ENCODE assay signal across 8 mouse cellular contexts in genomic region chr3:127788919-127789318, GRCm38 (mm10). TPM values are rescaled to one million over a fixed set of nuclear protein-coding genes. Genes with fewer than 3 reads are reported as not detected.
DNase-seq lines count a peak whose midpoint lies in the region; ATAC-seq and TF ChIP-seq lines count a peak whose summit lies in the region.

No protein-coding gene starts in this region.

- H3K4me3 ChIP-seq in heart, embryonic 15.5 days: peak overlapping the region; percentile 69
- peak overlapping the region; percentile 73 for H3K4me3 ChIP-seq in embryonic facial prominence, embryonic 10.5 days
- H3K4me3 ChIP-seq in hindbrain, embryonic 13.5 days: peak overlapping the region; percentile 55
- peak overlapping the region; percentile 79 for H3K4me3 ChIP-seq in liver, postnatal 0 days (ENCODE audit: low read depth, low read length)

- H3K9ac ChIP-seq in heart, embryonic 15.5 days: no peak overlapping the region
- no peak overlapping the region for H3K9ac ChIP-seq in hindbrain, embryonic 13.5 days
- H3K9ac ChIP-seq in liver, postnatal 0 days (replicated peaks): no peak overlapping the region

- no peak for TF ChIP-seq CTCF in liver, postnatal 0 days (IDR thresholded peaks at IDR 0.05; ENCODE audit: low read depth)

- DNase-seq in heart, postnatal 25 days (ENCODE audit: low spot score): no peak
- DNase-seq in embryonic facial prominence, embryonic 10.5 days (ENCODE audit: low spot score): no peak
- no peak for DNase-seq in liver, postnatal 0 days
- DNase-seq in adrenal gland, postnatal 25 days: no peak
- no peak for DNase-seq in layer of hippocampus, adult 8-10 months (ENCODE audit: low spot score in 2 of 2)
- DNase-seq in frontal cortex, postnatal 14 days (ENCODE audit: low spot score in 2 of 2): no peak

- H3K4me1 ChIP-seq in heart, embryonic 15.5 days (replicated peaks): peaks cover 6% of the 10 kb centered on the region
- peaks cover 24% of the 10 kb centered on the region for H3K4me1 ChIP-seq in embryonic facial prominence, embryonic 10.5 days
- H3K4me1 ChIP-seq in hindbrain, embryonic 13.5 days (replicated peaks): peaks cover 21% of the 10 kb centered on the region
- peaks cover 17% of the 10 kb centered on the region for H3K4me1 ChIP-seq in liver, postnatal 0 days (ENCODE audit: insufficient read depth)

- WGBS in heart, embryonic 15.5 days: 27% methylated on average over 8 of the region's 8 CpGs
- 18% methylated on average over 8 of the region's 8 CpGs for WGBS in embryonic facial prominence, embryonic 10.5 days
- WGBS in hindbrain, embryonic 13.5 days: 14% methylated on average over 8 of the region's 8 CpGs
- WGBS in liver, postnatal 0 days (ENCODE audit: insufficient replicate concordance): 47% methylated on average over 8 of the region's 8 CpGs

- 0 out of 2 replicates have a peak, but pooled peaks cover 17% of the 10 kb centered on the region for H3K27me3 ChIP-seq in heart, embryonic 15.5 days
- H3K27me3 ChIP-seq in embryonic facial prominence, embryonic 10.5 days (replicated peaks; ENCODE audit: low read depth, poor library complexity, severe bottlenecking): peaks cover 71% of the 10 kb centered on the region
- H3K27me3 ChIP-seq in hindbrain, embryonic 13.5 days: peaks cover 64% of the 10 kb centered on the region
- H3K27me3 ChIP-seq in liver, postnatal 0 days (ENCODE audit: insufficient read depth, low read length): no peaks in the 10 kb centered on the region

- H3K36me3 ChIP-seq in heart, embryonic 15.5 days: no peaks in the 10 kb centered on the region
- H3K36me3 ChIP-seq in embryonic facial prominence, embryonic 10.5 days (replicated peaks): no peaks in the 10 kb centered on the region
- no peaks in the 10 kb centered on the region for H3K36me3 ChIP-seq in hindbrain, embryonic 13.5 days
- 0 out of 2 replicates have a peak, but pooled peaks cover 2% of the 10 kb centered on the region for H3K36me3 ChIP-seq in liver, postnatal 0 days (replicated peaks; ENCODE audit: insufficient read depth, low read length)

- ATAC-seq in heart, embryonic 15.5 days (replicated peaks; ENCODE audit: insufficient number of reproducible peaks, insufficient read depth, low FRiP score, low read depth): no peak
- ATAC-seq in hindbrain, embryonic 13.5 days (ENCODE audit: low FRiP score): no peak
- no peak for ATAC-seq in liver, postnatal 0 days

- H3K27ac ChIP-seq in heart, embryonic 15.5 days: no peak overlapping the region
- H3K27ac ChIP-seq in embryonic facial prominence, embryonic 10.5 days (replicated peaks): no peak overlapping the region
- H3K27ac ChIP-seq in hindbrain, embryonic 13.5 days: no peak overlapping the region
- 0 out of 2 replicates have a peak overlapping the region, but pooled peaks have one; percentile 14 for H3K27ac ChIP-seq in liver, postnatal 0 days (ENCODE audit: low read depth)

- peak overlapping the region; percentile 100 for H3K4me2 ChIP-seq in heart, embryonic 15.5 days
- H3K4me2 ChIP-seq in hindbrain, embryonic 13.5 days: peak overlapping the region; percentile 95
- peak overlapping the region; percentile 98 for H3K4me2 ChIP-seq in liver, postnatal 0 days (ENCODE audit: low read depth, low read length)

- no peak for TF ChIP-seq EP300 in liver, postnatal 0 days (IDR thresholded peaks at IDR 0.05; ENCODE audit: low read depth)

- intact Hi-C loops in heart, postnatal 25 days (cut with DNase I): no loop called here

- H3K9me3 ChIP-seq in heart, embryonic 15.5 days (replicated peaks): no peaks in the 10 kb centered on the region
- H3K9me3 ChIP-seq in embryonic facial prominence, embryonic 10.5 days: no peaks in the 10 kb centered on the region
- no peaks in the 10 kb centered on the region for H3K9me3 ChIP-seq in hindbrain, embryonic 13.5 days
- H3K9me3 ChIP-seq in liver, postnatal 0 days (ENCODE audit: low read length): no peaks in the 10 kb centered on the region

RNA-seq across cellular contexts. Expression of gene Tifa, which starts 0.7 kb away (rescaled TPM):
- 3.3 and 4.1 TPM in 2 replicates for polyA plus RNA-seq in heart, embryonic 15.5 days (2015; fragmentation: Nextera tagmentation; extraction: Ambion mirVana)
- 1 to 10 TPM; 2.0 to 2.2 TPM for total RNA-seq in heart, postnatal 25 days (2021)
- polyA plus RNA-seq in embryonic facial prominence, embryonic 10.5 days (2016; fragmentation: Nextera tagmentation; extraction: Ambion mirVana): 1.6 and 1.9 TPM in 2 replicates
- 3.5 and 4.7 TPM in 2 replicates for polyA plus RNA-seq in hindbrain, embryonic 13.5 days (2015; fragmentation: Nextera tagmentation; extraction: Ambion mirVana)
- 20.2 and 21.2 TPM in 2 replicates for polyA plus RNA-seq in liver, postnatal 0 days (2015; fragmentation: Nextera tagmentation; extraction: Ambion mirVana)
- total RNA-seq in adrenal gland, postnatal 25 days (2021): 2.7 and 3.5 TPM in 2 replicates
- total RNA-seq in layer of hippocampus, adult 8-10 months (2022): 10 to 100 TPM in 2 of 4 experiments, 1 to 10 TPM in 2; 7.7 to 12.5 (median 9.7) TPM

RNA-seq across cellular contexts. Expression of gene Alpk1, which starts 8.6 kb away (rescaled TPM):
- 1.3 and 1.9 TPM in 2 replicates for polyA plus RNA-seq in heart, embryonic 15.5 days (2015; fragmentation: Nextera tagmentation; extraction: Ambion mirVana)
- 1 to 10 TPM; 2.4 to 3.9 TPM for total RNA-seq in heart, postnatal 25 days (2021)
- 0.60 and 0.83 TPM in 2 replicates for polyA plus RNA-seq in embryonic facial prominence, embryonic 10.5 days (2016; fragmentation: Nextera tagmentation; extraction: Ambion mirVana)
- 0.79 and 1.3 TPM in 2 replicates for polyA plus RNA-seq in hindbrain, embryonic 13.5 days (2015; fragmentation: Nextera tagmentation; extraction: Ambion mirVana)
- 0.25 and 0.39 TPM in 2 replicates for polyA plus RNA-seq in liver, postnatal 0 days (2015; fragmentation: Nextera tagmentation; extraction: Ambion mirVana)
- 10.0 and 12.1 TPM in 2 replicates for total RNA-seq in adrenal gland, postnatal 25 days (2021)
- 10 to 100 TPM in 3 of 4 experiments, 1 to 10 TPM in 1; 8.6 to 12.3 (median 11.4) TPM for total RNA-seq in layer of hippocampus, adult 8-10 months (2022)

RNA-seq across cellular contexts. Expression of gene Ap1ar, which starts 48.4 kb away (rescaled TPM):
- polyA plus RNA-seq in heart, embryonic 15.5 days (2015; fragmentation: Nextera tagmentation; extraction: Ambion mirVana): 21.7 and 30.7 TPM in 2 replicates
- 10 to 100 TPM; 15.5 to 16.7 TPM for total RNA-seq in heart, postnatal 25 days (2021)
- polyA plus RNA-seq in embryonic facial prominence, embryonic 10.5 days (2016; fragmentation: Nextera tagmentation; extraction: Ambion mirVana): 60.6 and 64.6 TPM in 2 replicates
- polyA plus RNA-seq in hindbrain, embryonic 13.5 days (2015; fragmentation: Nextera tagmentation; extraction: Ambion mirVana): 83.0 and 85.1 TPM in 2 replicates
- polyA plus RNA-seq in liver, postnatal 0 days (2015; fragmentation: Nextera tagmentation; extraction: Ambion mirVana): 11.1 and 12.9 TPM in 2 replicates
- total RNA-seq in adrenal gland, postnatal 25 days (2021): 35.7 and 40.3 TPM in 2 replicates
- total RNA-seq in layer of hippocampus, adult 8-10 months (2022): 10 to 100 TPM; 71.5 to 88.5 (median 84.3) TPM
